Mouse (Mus musculus): ENCODE results near the gene Cacna1h.

Gene Cacna1h

GRCm38 (mm10) chr17:25407352-25407751, 26.2 kb downstream of the Cacna1h start:
- no peak for DNase-seq (ENCODE audit: low spot score)

- no peak for DNase-seq (ENCODE audit: low spot score)
Observed at GRCm38 (mm10) chr17:25406011-25406441, 27.6 kb downstream of the Cacna1h start.

- peak; percentile 36 for DNase-seq (ENCODE audit: low spot score)
Observed at GRCm38 (mm10) chr17:25405224-25405895, 28.2 kb downstream of the Cacna1h start.

- DNase-seq (ENCODE audit: low spot score) = no peak
Observed at GRCm38 (mm10) chr17:25404190-25404589, 29.4 kb downstream of the Cacna1h start.

- DNase-seq (ENCODE audit: low spot score) = no peak
Observed at GRCm38 (mm10) chr17:25402224-25402623, 31.4 kb downstream of the Cacna1h start.

GRCm38 (mm10) chr17:25401491-25401890, 32.1 kb downstream of the Cacna1h start:
- DNase-seq (ENCODE audit: low spot score) = no peak

GRCm38 (mm10) chr17:25400443-25400842, 33.1 kb downstream of the Cacna1h start:
- peak; percentile 32 for DNase-seq (ENCODE audit: low spot score)

GRCm38 (mm10) chr17:25398520-25398838, 35.1 kb downstream of the Cacna1h start:
- DNase-seq (ENCODE audit: low spot score) = no peak

- DNase-seq (ENCODE audit: low spot score) = peak; percentile 46
Observed at GRCm38 (mm10) chr17:25397804-25398519, 35.6 kb downstream of the Cacna1h start.

GRCm38 (mm10) chr17:25394526-25394925, 39.1 kb downstream of the Cacna1h start:
- DNase-seq (ENCODE audit: low spot score) = no peak

GRCm38 (mm10) chr17:25374011-25374410, 59.6 kb downstream of the Cacna1h start:
- DNase-seq (ENCODE audit: low spot score) = no peak

- no peak for DNase-seq (ENCODE audit: low spot score)
Observed at GRCm38 (mm10) chr17:25372491-25372890, 61.1 kb downstream of the Cacna1h start.

- no peak for DNase-seq (ENCODE audit: low spot score)
Observed at GRCm38 (mm10) chr17:25368973-25369372, 64.6 kb downstream of the Cacna1h start, which contains the start of gene Tpsg1. TSS of gene Tpsg1 (plus strand) at chr17:25369273.

GRCm38 (mm10) chr17:25366005-25366404, 67.6 kb downstream of the Cacna1h start, which contains the start of gene Tpsb2:
TSS of gene Tpsb2 (plus strand) at chr17:25366305.
- DNase-seq (ENCODE audit: low spot score) = no peak

- peak; percentile 35 for DNase-seq (ENCODE audit: low spot score)
Observed at GRCm38 (mm10) chr17:25363726-25364125, 69.9 kb downstream of the Cacna1h start.

- DNase-seq (ENCODE audit: low spot score) = no peak
Observed at GRCm38 (mm10) chr17:25361291-25361690, 72.3 kb downstream of the Cacna1h start.

GRCm38 (mm10) chr17:25345462-25345861, 88.1 kb downstream of the Cacna1h start, which contains the start of gene Tpsab1:
TSS of gene Tpsab1 (minus strand) at chr17:25345562.
- no peak for DNase-seq (ENCODE audit: low spot score)

GRCm38 (mm10) chr17:25341490-25341889, 92.1 kb downstream of the Cacna1h start:
- peak; percentile 81 for DNase-seq (ENCODE audit: low spot score)

- no peak for DNase-seq (ENCODE audit: low spot score)
Observed at GRCm38 (mm10) chr17:25340003-25340402, 93.6 kb downstream of the Cacna1h start.

GRCm38 (mm10) chr17:25338218-25338617, 95.4 kb downstream of the Cacna1h start:
- DNase-seq (ENCODE audit: low spot score) = peak; percentile 76

GRCm38 (mm10) chr17:25333943-25334342, 99.6 kb downstream of the Cacna1h start:
- DNase-seq (ENCODE audit: low spot score) = peak; percentile 50

- no peak for DNase-seq (ENCODE audit: low spot score)
Observed at GRCm38 (mm10) chr17:25332321-25332720, 101.3 kb downstream of the Cacna1h start.

Data from yolk sac, embryonic 10.5 days (tissue).